ENCODE assay signal across 10 mouse cellular contexts in the genomic region with DNA sequence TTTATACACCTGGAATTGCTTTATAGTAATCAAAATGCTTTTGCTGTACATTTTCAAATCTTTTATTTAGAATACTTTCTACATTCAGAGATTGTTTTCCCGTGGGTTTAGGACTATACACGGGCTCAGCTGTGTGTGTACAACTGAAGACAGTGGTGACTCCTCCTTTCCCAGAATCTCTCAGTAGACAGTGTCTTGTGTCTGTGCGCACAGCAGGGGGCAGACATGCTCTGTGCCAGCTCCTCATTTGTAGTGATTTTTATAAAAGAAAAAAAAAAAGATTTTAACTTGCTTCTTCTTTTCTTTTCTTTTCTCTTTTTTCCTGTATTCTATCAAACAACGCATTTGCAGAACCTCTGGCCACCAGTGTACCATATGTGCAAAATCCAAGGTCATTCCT.
A peak's percentile ranks its signal among the peaks of the same experiment; 100 is the strongest.
DNase-seq lines count a peak whose midpoint lies in the region; ATAC-seq and TF ChIP-seq lines count a peak whose summit lies in the region.
"Had no signal": no experiment of that assay in that cellular context is flagged by ENCODE, and none has a peak within 500 bp of the region (broad histone marks: within the 10 kb centered on the region; RNA-seq: fewer than 3 reads in every experiment).

No protein-coding gene starts in this region.

- 25% methylated on average over 4 of the region's 4 CpGs for WGBS in embryonic facial prominence, embryonic 14.5 days
- 51% methylated on average over 4 of the region's 4 CpGs for WGBS in kidney, embryonic 14.5 days
- 33% methylated on average over 4 of the region's 4 CpGs for WGBS in liver, postnatal 0 days (ENCODE audit: insufficient replicate concordance)

- H3K4me2 ChIP-seq in embryonic facial prominence, embryonic 14.5 days (ENCODE audit: low read depth, low read length) = no peak overlapping the region
- no peak overlapping the region for H3K4me2 ChIP-seq in kidney, embryonic 14.5 days (replicated peaks; ENCODE audit: low read depth, low read length)
- no peak overlapping the region for H3K4me2 ChIP-seq in liver, postnatal 0 days (ENCODE audit: low read depth, low read length)
- H3K4me2 ChIP-seq: embryonic facial prominence, embryonic 15.5 days had no signal

- ATAC-seq in embryonic facial prominence, embryonic 14.5 days (ENCODE audit: low read depth) = no peak
- peak; percentile 85 for ATAC-seq in kidney, embryonic 14.5 days (ENCODE audit: low FRiP score, low TSS enrichment)
- ATAC-seq in liver, postnatal 0 days = no peak
- ATAC-seq in monocyte, adult 5-6 weeks (replicated peaks; ENCODE audit: insufficient number of reproducible peaks, low FRiP score, low TSS enrichment, poor library complexity, severe bottlenecking) = no peak

- TF ChIP-seq EP300 in liver, postnatal 0 days (IDR thresholded peaks at IDR 0.05; ENCODE audit: low read depth) = no peak

- peak; percentile 1 to 28 for DNase-seq in kidney, adult 8-10 months
- DNase-seq in kidney, adult 18-20 months = no peak
- peak; percentile 46 for DNase-seq in ZHBTc4 (ENCODE audit: low read depth, low spot score)
- DNase-seq in embryonic facial prominence, embryonic 14.5 days (ENCODE audit: low spot score) = peak; percentile 74
- peak; percentile 26 for DNase-seq in liver, postnatal 0 days
- DNase-seq in right cerebral cortex, adult 18-20 months = peak; percentile 55

- no peak overlapping the region for H3K9ac ChIP-seq in embryonic facial prominence, embryonic 14.5 days (ENCODE audit: low read depth, low read length)
- H3K9ac ChIP-seq in kidney, embryonic 14.5 days (ENCODE audit: low read depth, low read length) = no peak overlapping the region
- H3K9ac ChIP-seq in liver, postnatal 0 days (replicated peaks) = no peak overlapping the region
- H3K9ac ChIP-seq: embryonic facial prominence, embryonic 15.5 days had no signal

- no peaks in the 10 kb centered on the region for H3K4me1 ChIP-seq in embryonic facial prominence, embryonic 14.5 days (ENCODE audit: control insufficient read depth, insufficient read depth, low read length)
- H3K4me1 ChIP-seq in kidney, embryonic 14.5 days (ENCODE audit: control insufficient read depth, insufficient read depth, low read length) = no peaks in the 10 kb centered on the region
- H3K4me1 ChIP-seq in liver, postnatal 0 days (ENCODE audit: insufficient read depth) = no peaks in the 10 kb centered on the region
- H3K4me1 ChIP-seq: embryonic facial prominence, embryonic 15.5 days had no signal

- TF ChIP-seq CTCF in liver, postnatal 0 days (IDR thresholded peaks at IDR 0.05; ENCODE audit: low read depth) = peak; percentile 58

- H3K27ac ChIP-seq in embryonic facial prominence, embryonic 14.5 days (replicated peaks; ENCODE audit: low read depth, low read length) = no peak overlapping the region
- H3K27ac ChIP-seq in kidney, embryonic 14.5 days (ENCODE audit: low read depth, low read length) = no peak overlapping the region
- no peak overlapping the region for H3K27ac ChIP-seq in liver, postnatal 0 days (ENCODE audit: low read depth)
- H3K27ac ChIP-seq: embryonic facial prominence, embryonic 15.5 days; macrophage had no signal

- H3K4me3 ChIP-seq in embryonic facial prominence, embryonic 14.5 days (ENCODE audit: low read depth, low read length) = no peak overlapping the region
- H3K4me3 ChIP-seq in kidney, embryonic 14.5 days (ENCODE audit: low read length) = no peak overlapping the region
- no peak overlapping the region for H3K4me3 ChIP-seq in liver, postnatal 0 days (ENCODE audit: low read depth, low read length)
- H3K4me3 ChIP-seq: embryonic facial prominence, embryonic 15.5 days had no signal

- H3K9me3 ChIP-seq in embryonic facial prominence, embryonic 14.5 days (ENCODE audit: control insufficient read depth, low read length) = no peaks in the 10 kb centered on the region
- no peaks in the 10 kb centered on the region for H3K9me3 ChIP-seq in kidney, embryonic 14.5 days (ENCODE audit: control insufficient read depth, low read length)
- no peaks in the 10 kb centered on the region for H3K9me3 ChIP-seq in liver, postnatal 0 days (ENCODE audit: low read length)
- H3K9me3 ChIP-seq: embryonic facial prominence, embryonic 15.5 days had no signal

- no peaks in the 10 kb centered on the region; the same call in 1 of the 2 replicates for H3K27me3 ChIP-seq in embryonic facial prominence, embryonic 14.5 days (replicated peaks; ENCODE audit: control insufficient read depth, insufficient read depth, low read length)
- H3K27me3 ChIP-seq in kidney, embryonic 14.5 days (ENCODE audit: control insufficient read depth, insufficient read depth, low read length) = no peaks in the 10 kb centered on the region
- no peaks in the 10 kb centered on the region for H3K27me3 ChIP-seq in liver, postnatal 0 days (ENCODE audit: insufficient read depth, low read length)
- H3K27me3 ChIP-seq: embryonic facial prominence, embryonic 15.5 days had no signal

- H3K36me3 ChIP-seq in embryonic facial prominence, embryonic 14.5 days (ENCODE audit: control insufficient read depth, insufficient read depth, low read length) = no peaks in the 10 kb centered on the region
- no peaks in the 10 kb centered on the region for H3K36me3 ChIP-seq in kidney, embryonic 14.5 days (ENCODE audit: control insufficient read depth, insufficient read depth, low read length)
- H3K36me3 ChIP-seq in liver, postnatal 0 days (replicated peaks; ENCODE audit: insufficient read depth, low read length) = no peaks in the 10 kb centered on the region
- H3K36me3 ChIP-seq: embryonic facial prominence, embryonic 15.5 days had no signal
